Mouse (Mus musculus): ENCODE measurements at regions not wholly inside any gene's neighbourhood (a gene's known extent, or its start where the extent isn't known, plus 50 kb on each side); places are given as distances from the start of the nearest gene placed in this dataset.

DNA sequence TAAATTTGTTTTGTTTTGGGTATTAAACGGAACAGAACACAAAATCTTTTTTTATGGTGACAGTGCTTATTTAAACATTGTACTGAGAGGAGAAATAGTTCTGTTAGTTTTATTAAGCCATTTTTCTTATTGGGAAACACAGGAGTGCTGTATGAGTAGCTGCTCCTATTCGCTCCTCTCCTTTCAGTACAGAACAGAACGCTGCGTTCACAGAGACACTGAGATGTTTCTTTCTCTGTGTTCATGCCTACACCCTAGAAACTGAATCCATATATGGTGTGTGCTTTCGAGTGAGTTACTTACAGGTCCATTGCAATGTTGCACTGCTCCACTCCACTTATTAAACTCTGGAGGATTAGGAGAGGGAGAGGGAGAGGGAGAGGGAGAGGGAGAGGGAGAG is 634.9 kb upstream of the Adamts5 start:
- TF ChIP-seq CTCF (IDR thresholded peaks at IDR 0.05; ENCODE audit: low read depth), result no peak
- TF ChIP-seq EP300 (IDR thresholded peaks at IDR 0.05; ENCODE audit: low read depth), result no peak

All from liver, postnatal 0 days (tissue).